Mouse (Mus musculus): ENCODE results near the gene Ephb2. TPM values are rescaled to one million over a fixed set of nuclear protein-coding genes. Genes with fewer than 3 reads are reported as not detected.

Gene Ephb2
- polyA plus RNA-seq, 1 experiment = not detected

- H3K4me3 ChIP-seq (replicated peaks) = no peak overlapping the region
- H3K9me3 ChIP-seq (ENCODE audit: control insufficient read depth, low read length) = no peaks in the 10 kb centered on the region
- no peaks in the 10 kb centered on the region for H3K36me3 ChIP-seq (ENCODE audit: control insufficient read depth)
- no peak for TF ChIP-seq GATA1 (IDR thresholded peaks at IDR 0.05; ENCODE audit: low read length)
- no peak for TF ChIP-seq TAL1 (IDR thresholded peaks at IDR 0.05; ENCODE audit: low read length)
- peaks cover 1% of the 10 kb centered on the region; the same call in 1 of the 2 replicates for H3K4me1 ChIP-seq (ENCODE audit: control insufficient read depth)
- H3K27me3 ChIP-seq (ENCODE audit: control insufficient read depth) = peaks cover 11% of the 10 kb centered on the region
Observed at GRCm38 (mm10) chr4:136800366-136800765, 35.4 kb downstream of the Ephb2 start.

DNA sequence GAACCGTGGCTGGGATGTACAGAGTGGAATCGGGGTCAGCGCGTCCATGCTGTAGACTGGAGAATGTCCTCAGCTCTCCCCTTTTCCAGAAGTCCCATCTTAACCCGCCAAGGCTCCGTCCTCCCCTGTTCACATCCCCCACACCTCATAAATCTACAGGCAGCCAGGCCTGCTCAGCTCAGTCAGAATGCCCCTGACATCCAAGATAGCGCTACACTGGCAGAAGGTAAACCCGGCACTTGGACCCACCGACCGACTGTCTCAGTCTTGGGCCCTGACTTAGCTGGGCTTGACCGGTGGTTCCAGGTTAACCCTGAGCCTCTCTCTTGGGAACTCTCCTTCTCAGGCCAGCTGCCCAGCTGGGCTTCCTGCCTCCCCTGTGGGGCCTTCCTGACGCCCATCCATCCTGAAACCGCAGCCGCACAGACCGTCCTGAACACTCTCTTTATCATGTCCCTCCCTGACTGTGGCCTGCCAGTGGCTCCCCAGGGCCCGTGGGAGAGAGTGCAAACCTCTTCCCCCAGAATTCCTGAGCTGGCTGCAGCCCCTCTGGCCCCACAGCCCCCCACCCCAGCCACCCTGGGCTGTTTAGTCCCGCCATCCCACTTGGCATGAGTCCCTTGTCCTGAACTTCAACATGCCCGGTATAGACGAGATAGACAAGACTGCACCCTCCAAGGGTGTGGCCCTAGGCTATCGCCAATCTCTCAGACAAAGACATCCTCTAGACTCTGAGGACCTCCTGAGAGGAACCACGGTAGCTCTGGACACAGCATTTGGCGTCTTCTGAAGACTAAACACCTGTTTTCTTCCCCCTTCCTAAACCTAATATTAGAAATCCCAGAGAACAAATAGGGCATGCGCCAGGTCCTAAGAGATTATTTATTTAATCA is 37.9 kb downstream of the Ephb2 start:
- Histone ChIP-seq H3K4me3 (replicated peaks) (no peak overlapping the region), H3K27me3 (ENCODE audit: control insufficient read depth) (peaks cover 11% of the 10 kb centered on the region)

GRCm38 (mm10) chr4:136793320-136793719 is 42.5 kb downstream of the Ephb2 start:
- Histone ChIP-seq H3K4me3 (replicated peaks) (no peak overlapping the region), H3K36me3 (ENCODE audit: control insufficient read depth) (no peaks in the 10 kb centered on the region), H3K9me3 (ENCODE audit: control insufficient read depth, low read length) (no peaks in the 10 kb centered on the region), H3K4me1 (ENCODE audit: control insufficient read depth) (no peaks in the 10 kb centered on the region; the same call in 1 of the 2 replicates), H3K27me3 (ENCODE audit: control insufficient read depth) (peaks cover 8% of the 10 kb centered on the region)
- no peak for TF ChIP-seq TAL1 (IDR thresholded peaks at IDR 0.05; ENCODE audit: low read length)
- TF ChIP-seq GATA1 (IDR thresholded peaks at IDR 0.05; ENCODE audit: low read length) = no peak

More for the DNA sequence above, 37.9 kb downstream of the Ephb2 start:
- H3K36me3 ChIP-seq (ENCODE audit: control insufficient read depth) = no peaks in the 10 kb centered on the region
- TF ChIP-seq GATA1 (IDR thresholded peaks at IDR 0.05; ENCODE audit: low read length) (no peak), TAL1 (IDR thresholded peaks at IDR 0.05; ENCODE audit: low read length) (no peak)
- H3K9me3 ChIP-seq (ENCODE audit: control insufficient read depth, low read length) = no peaks in the 10 kb centered on the region
- peaks cover 1% of the 10 kb centered on the region; the same call in 1 of the 2 replicates for H3K4me1 ChIP-seq (ENCODE audit: control insufficient read depth)

DNA sequence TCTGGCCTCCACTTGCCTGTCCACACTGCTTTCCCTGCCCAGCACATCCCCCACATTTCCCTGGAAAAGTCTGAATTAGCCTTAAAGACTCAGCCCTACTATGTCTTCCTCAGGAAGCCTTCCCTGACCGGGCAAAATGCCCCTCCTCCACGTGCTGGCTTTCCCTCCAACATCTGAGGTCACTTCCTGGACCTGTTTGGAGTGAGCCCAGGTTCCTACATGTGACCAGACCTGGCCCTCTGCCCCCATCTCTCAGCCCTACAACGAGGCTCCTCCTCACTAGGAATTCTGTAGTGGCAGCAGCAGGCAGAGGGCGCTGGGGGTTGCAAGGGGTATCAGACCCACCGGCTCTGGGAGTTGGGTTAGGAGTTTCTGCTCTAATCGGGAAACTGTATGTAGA is 46.0 kb downstream of the Ephb2 start:
- Histone ChIP-seq H3K4me1 (ENCODE audit: control insufficient read depth) (no peaks in the 10 kb centered on the region), H3K27me3 (ENCODE audit: control insufficient read depth) (no peaks in the 10 kb centered on the region), H3K36me3 (ENCODE audit: control insufficient read depth) (no peaks in the 10 kb centered on the region), H3K4me3 (replicated peaks) (no peak overlapping the region), H3K9me3 (ENCODE audit: control insufficient read depth, low read length) (no peaks in the 10 kb centered on the region)
- TF ChIP-seq GATA1 (IDR thresholded peaks at IDR 0.05; ENCODE audit: low read length) (no peak), TAL1 (IDR thresholded peaks at IDR 0.05; ENCODE audit: low read length) (no peak)

GRCm38 (mm10) chr4:136787357-136787756 is 48.4 kb downstream of the Ephb2 start:
- H3K36me3 ChIP-seq (ENCODE audit: control insufficient read depth) = no peaks in the 10 kb centered on the region
- H3K9me3 ChIP-seq (ENCODE audit: control insufficient read depth, low read length) = no peaks in the 10 kb centered on the region
- TF ChIP-seq GATA1 (IDR thresholded peaks at IDR 0.05; ENCODE audit: low read length) = no peak
- TF ChIP-seq TAL1 (IDR thresholded peaks at IDR 0.05; ENCODE audit: low read length) = no peak
- H3K4me3 ChIP-seq (replicated peaks) = no peak overlapping the region
- H3K4me1 ChIP-seq (ENCODE audit: control insufficient read depth) = no peaks in the 10 kb centered on the region
- no peaks in the 10 kb centered on the region for H3K27me3 ChIP-seq (ENCODE audit: control insufficient read depth)

DNA sequence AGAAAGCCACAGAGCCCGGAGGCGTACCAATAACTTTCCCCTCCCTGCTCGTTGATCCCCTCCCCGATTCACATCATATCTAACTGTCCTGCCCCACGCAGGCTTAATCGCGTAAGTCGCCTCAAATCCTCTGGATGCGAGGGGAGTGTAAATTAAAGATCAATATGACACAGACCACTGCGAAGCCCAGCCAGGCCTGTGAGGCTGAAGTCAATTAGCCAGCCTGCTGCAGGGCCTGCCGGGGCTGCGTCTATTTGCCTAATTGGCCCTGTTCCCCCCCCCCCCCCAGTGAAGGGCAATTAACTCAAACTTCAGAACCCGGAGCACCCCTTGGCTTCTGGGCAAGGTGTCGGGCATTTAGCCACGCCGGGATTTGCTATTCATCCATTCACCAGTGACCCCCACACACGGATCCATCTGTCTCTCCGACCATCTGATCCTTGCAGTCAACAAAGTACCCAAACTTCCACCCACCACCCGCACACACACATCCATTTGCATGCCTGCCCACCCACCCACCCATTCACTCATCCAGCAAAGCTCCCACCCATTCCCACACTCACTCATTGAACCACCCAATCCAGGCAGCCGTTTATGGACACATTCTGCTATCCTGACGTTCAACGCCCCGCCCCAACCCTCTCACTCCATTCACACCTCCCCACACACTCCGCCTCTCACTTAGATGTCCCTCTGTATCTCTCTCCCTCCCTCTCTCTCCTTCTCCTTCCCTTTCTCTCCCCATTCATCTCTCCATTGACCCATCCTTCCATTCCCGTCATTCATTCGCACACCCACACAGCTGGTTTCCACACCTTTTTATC is 49.1 kb downstream of the Ephb2 start:
- H3K9me3 ChIP-seq (ENCODE audit: control insufficient read depth, low read length) = no peaks in the 10 kb centered on the region
- H3K4me3 ChIP-seq (replicated peaks) = no peak overlapping the region
- TF ChIP-seq GATA1 (IDR thresholded peaks at IDR 0.05; ENCODE audit: low read length) (no peak), TAL1 (IDR thresholded peaks at IDR 0.05; ENCODE audit: low read length) (no peak)
- H3K27me3 ChIP-seq (ENCODE audit: control insufficient read depth) = no peaks in the 10 kb centered on the region
- no peaks in the 10 kb centered on the region for H3K4me1 ChIP-seq (ENCODE audit: control insufficient read depth)
- H3K36me3 ChIP-seq (ENCODE audit: control insufficient read depth) = no peaks in the 10 kb centered on the region

- H3K4me1 ChIP-seq (ENCODE audit: control insufficient read depth) = no peaks in the 10 kb centered on the region
- TF ChIP-seq TAL1 (IDR thresholded peaks at IDR 0.05; ENCODE audit: low read length) = no peak
- TF ChIP-seq GATA1 (IDR thresholded peaks at IDR 0.05; ENCODE audit: low read length) = no peak
- no peaks in the 10 kb centered on the region for H3K9me3 ChIP-seq (ENCODE audit: control insufficient read depth, low read length)
- no peak overlapping the region for H3K4me3 ChIP-seq (replicated peaks)
- H3K27me3 ChIP-seq (ENCODE audit: control insufficient read depth) = no peaks in the 10 kb centered on the region
- H3K36me3 ChIP-seq (ENCODE audit: control insufficient read depth) = no peaks in the 10 kb centered on the region
Observed at GRCm38 (mm10) chr4:136783552-136784150, 52.1 kb downstream of the Ephb2 start.

DNA sequence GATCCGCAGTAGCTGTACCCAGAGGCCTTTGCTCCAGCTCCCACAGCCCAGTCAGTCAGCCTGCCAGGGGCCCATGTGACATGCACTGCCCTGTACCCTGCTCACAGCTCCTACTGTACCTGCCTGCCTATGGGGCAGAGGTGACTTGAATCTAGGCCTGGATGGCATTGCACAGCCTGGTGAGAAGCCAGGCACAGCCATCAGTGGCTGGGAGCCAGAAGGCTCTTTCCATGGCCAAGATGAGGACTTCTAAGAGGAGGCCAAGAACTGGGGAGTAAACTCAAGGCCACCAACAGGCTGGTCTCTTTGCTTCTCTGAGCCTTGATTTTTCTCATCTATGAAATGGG is 53.2 kb downstream of the Ephb2 start:
- Histone ChIP-seq H3K36me3 (ENCODE audit: control insufficient read depth) (no peaks in the 10 kb centered on the region), H3K27me3 (ENCODE audit: control insufficient read depth) (no peaks in the 10 kb centered on the region)
- TF ChIP-seq TAL1 (IDR thresholded peaks at IDR 0.05; ENCODE audit: low read length) = no peak
- TF ChIP-seq GATA1 (IDR thresholded peaks at IDR 0.05; ENCODE audit: low read length) = no peak

More for the DNA sequence above, 53.2 kb downstream of the Ephb2 start:
- Histone ChIP-seq H3K9me3 (ENCODE audit: control insufficient read depth, low read length) (no peaks in the 10 kb centered on the region), H3K4me1 (ENCODE audit: control insufficient read depth) (no peaks in the 10 kb centered on the region), H3K4me3 (replicated peaks) (no peak overlapping the region)
